Mouse (Mus musculus): ENCODE measurements around the gene Fignl2. TPM values are rescaled to one million over a fixed set of nuclear protein-coding genes. Genes with fewer than 3 reads are reported as not detected.
A peak's percentile ranks its signal among the peaks of the same experiment; 100 is the strongest.
"Not testable (repeated sequence)": the region's sequence is repeated elsewhere in the genome, so short reads cannot be mapped to it uniquely, and the experiment has no call there.

Gene Fignl2
- polyA plus RNA-seq (2015; fragmentation: Nextera tagmentation; extraction: Ambion mirVana), result 0.19 and 0.24 TPM in 2 replicates

DNA sequence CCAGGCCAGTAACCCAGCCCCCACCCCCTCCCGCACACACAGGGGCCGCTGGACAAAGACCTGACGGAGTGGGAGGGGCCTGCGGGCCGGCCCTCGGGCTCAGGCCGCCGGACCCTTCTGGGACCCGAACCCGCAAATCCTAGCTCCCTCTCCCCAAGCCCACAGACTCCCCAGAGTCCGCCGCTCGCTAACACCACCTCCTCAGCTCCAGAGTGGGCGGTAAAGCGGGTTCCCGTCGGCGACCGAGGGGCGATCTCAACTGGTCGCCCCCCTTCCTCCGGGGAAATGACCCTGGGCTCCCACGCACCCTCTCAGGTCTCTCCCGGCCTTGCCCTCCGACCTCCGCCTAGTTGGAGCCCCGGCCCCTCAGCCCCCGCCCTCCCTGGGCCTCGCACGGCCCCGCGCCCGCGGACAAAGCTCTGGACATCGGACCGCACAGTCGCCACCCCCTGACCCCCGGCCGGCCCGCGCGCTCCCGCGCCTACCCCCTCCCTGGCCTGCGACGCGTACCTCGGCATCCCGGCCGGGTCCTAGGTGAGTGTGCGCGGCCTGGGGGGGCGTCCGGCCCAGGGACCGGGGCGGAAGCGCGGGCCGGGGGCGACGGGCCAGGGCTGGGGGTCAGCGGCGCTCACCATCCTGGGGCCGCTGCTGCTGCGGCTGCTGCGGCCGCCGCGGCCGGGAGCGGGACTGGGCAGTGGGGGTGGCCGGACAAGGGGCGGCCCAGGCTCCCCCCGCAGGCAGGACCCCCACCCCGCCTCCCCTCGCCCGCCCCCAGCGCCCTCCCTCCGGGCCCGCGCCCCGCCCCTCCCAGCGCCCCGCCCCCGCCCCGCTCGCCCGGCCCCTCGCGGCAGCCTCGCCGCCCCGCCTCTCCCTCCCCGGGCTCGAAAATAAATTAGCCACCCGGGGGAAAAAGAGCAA is at the start of gene Fignl2:
Fignl2 (minus strand) TSS at position 755 of the 918 bp plus-strand sequence.
- Histone ChIP-seq H3K9me3 (no peaks in the 10 kb centered on the region), H3K4me1 (peaks cover 56% of the 10 kb centered on the region), H3K27ac (peak within 1 kb of the TSS; percentile 94), H3K4me3 (peak within 1 kb of the TSS; percentile 86), H3K36me3 (no peaks in the 10 kb centered on the region), H3K4me2 (peak within 1 kb of the TSS; percentile 86), H3K27me3 (peaks cover 6% of the 10 kb centered on the region; the same call in 1 of the 2 replicates), H3K9ac (peak within 1 kb of the TSS; percentile 84)
- under 1% methylated on average over 48 of the region's 96 CpGs for WGBS
- ATAC-seq (ENCODE audit: borderline replicate concordance, extremely low read depth, low FRiP score, low TSS enrichment), result peak; percentile 63

DNA sequence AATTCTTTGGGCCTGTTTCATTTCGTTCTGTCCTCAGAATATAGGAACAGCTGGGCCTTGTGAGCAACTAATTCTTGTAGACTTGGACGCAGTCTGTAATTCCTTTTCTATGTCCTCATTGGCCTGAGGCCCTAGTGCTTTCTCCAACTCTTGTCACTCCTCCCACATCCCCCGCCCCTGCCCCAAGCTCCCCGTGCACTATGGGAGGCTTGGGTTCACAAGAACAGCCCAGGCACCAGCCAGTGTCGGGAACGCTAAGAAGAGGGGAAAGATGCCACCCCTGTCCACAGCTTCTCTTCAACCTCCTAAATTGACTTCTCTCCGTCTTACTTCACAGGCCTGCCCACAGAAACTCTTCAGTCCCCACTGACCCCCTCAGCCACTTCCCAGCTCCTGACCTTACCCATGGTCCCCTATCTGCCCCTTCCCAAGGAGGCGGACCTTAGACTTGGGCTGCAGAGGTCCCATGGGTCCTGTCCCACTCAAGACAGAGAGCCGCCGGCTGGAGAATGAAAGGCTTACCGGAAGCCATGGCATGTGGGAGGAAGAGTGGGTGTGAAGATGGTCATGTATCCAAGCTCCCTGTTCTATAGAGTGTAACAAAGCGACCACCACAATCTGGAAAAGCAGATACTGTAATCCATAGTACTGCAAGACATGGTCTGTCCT is 48.6 kb upstream of the Fignl2 start:
- Histone ChIP-seq H3K36me3 (no peaks in the 10 kb centered on the region), H3K27me3 (peaks cover 14% of the 10 kb centered on the region; the same call in 1 of the 2 replicates), H3K4me3 (no peak overlapping the region), H3K27ac (peak overlapping the region; percentile 77), H3K4me1 (peaks cover 47% of the 10 kb centered on the region), H3K4me2 (no peak overlapping the region), H3K9ac (no peak overlapping the region), H3K9me3 (no peaks in the 10 kb centered on the region)
- ATAC-seq (ENCODE audit: borderline replicate concordance, extremely low read depth, low FRiP score, low TSS enrichment), result peak; percentile 58; the same call in 1 of the 2 replicates
- 62% methylated on average over 12 of the region's 12 CpGs for WGBS

DNA sequence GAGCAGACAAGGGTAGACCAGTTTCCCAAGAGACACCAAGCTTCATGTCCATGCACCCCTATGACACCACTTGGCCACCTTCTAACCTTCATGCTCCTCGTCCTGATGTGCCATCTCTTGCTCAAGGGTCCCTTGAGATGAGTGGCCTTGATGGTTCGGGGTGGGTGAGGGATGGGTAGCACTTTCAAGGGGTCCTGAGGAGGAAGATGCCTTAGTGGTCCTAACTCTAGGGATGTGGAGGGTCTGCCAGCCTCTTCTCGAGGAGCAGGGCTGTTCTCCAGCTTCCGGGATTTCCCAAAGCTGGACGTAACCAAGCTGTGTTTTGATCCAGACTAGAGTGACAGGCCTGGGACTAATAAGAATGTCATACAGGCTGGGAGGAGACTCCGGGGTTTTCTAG is 47.2 kb upstream of the Fignl2 start:
- Histone ChIP-seq H3K9ac (no peak overlapping the region), H3K4me1 (peaks cover 37% of the 10 kb centered on the region), H3K27ac (no peak overlapping the region), H3K4me3 (no peak overlapping the region), H3K27me3 (peaks cover 14% of the 10 kb centered on the region; the same call in 1 of the 2 replicates), H3K36me3 (no peaks in the 10 kb centered on the region), H3K4me2 (no peak overlapping the region), H3K9me3 (no peaks in the 10 kb centered on the region)
- ATAC-seq (ENCODE audit: borderline replicate concordance, extremely low read depth, low FRiP score, low TSS enrichment), result no peak
- WGBS, result 85% methylated on average over 6 of the region's 6 CpGs

DNA sequence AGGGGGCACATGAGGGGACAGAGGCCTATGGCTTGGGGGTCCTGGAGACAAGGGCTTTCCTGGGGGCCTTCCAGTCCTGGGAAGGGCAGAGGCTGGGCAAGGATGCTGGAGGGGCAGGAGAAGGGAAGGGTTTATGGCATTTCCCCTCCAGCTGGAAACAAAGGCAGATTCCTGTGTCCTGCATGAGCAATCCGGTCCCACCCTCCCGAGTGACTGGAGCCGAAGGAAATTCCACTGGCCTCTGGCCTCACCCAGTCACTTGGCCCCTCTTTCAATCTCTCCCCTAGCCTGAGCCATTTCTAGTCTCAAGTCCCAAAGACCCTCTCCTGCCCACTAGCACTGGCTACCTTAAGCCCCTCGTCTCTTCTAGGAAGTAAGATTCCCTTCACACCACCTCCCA is 44.8 kb upstream of the Fignl2 start:
- ATAC-seq (ENCODE audit: borderline replicate concordance, extremely low read depth, low FRiP score, low TSS enrichment), result no peak
- WGBS, result 50% methylated on average over 4 of the region's 4 CpGs

DNA sequence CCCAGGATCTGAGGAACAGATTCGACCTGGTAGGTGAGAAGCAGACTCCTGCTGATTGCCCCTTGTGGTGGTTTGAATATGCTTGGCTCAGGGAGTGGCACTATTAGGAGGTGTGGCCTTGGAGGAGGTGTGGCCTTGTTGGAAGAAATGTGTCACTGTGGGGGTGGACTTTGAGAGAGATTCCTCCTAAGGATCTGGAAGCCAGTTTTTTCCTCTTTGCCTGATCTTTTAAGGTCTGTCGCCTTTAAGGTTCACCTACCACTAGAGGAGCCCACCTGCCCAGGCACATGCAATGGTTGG is 43.9 kb upstream of the Fignl2 start:
- 0 out of 2 replicates have a peak overlapping the region, but pooled peaks have one; percentile 35 for H3K27ac ChIP-seq
- WGBS, result 19% methylated on average over 2 of the region's 2 CpGs

More for the DNA sequence above, 44.8 kb upstream of the Fignl2 start:
- Histone ChIP-seq H3K4me3 (no peak overlapping the region), H3K4me2 (no peak overlapping the region), H3K27me3 (no peaks in the 10 kb centered on the region), H3K4me1 (peaks cover 24% of the 10 kb centered on the region), H3K9ac (no peak overlapping the region), H3K36me3 (no peaks in the 10 kb centered on the region), H3K27ac (peak overlapping the region; percentile 68), H3K9me3 (no peaks in the 10 kb centered on the region)

DNA sequence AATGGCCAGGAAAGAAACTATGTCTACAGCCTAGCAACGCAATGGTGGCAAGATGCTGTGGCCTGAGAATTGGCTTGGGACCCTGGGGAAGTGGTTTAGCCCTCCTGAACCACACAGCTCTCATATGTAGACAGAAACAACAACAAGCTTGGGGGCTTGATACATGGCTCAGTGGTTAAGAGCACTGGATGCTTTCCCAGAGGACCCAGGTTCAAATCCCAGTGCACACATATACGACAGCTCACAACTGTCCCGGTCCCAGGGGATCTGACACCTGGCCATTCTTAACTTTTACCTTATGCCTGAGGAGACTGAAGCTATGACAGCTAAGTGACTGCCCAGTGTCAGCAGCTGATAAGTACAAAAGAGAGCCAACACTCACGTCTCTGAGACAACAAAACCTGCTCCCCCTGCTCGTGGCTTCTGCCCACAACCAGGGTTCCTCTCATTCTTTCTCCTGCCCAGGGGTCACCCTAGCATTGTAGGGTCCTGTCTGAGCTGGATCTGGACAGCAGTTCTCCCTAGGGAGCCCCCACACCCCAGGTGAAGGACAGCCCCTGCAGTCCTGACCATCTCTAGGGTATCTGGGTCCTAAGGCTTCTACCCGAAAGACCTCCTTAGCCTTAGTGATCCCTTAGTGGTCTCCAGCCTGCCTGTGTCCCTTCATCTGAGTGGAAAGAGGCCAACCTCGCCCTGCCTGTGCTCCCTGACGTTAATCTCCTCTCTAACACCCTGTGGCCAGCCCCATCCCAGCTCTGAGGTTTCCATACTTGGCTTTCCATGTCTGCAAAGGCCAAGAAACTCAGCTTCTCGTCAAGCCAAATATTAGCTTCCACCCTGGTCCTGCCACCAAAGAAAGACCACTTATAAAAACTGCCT is 43.3 kb upstream of the Fignl2 start:
- Histone ChIP-seq H3K36me3 (no peaks in the 10 kb centered on the region), H3K27ac (no peak overlapping the region), H3K9ac (no peak overlapping the region), H3K4me3 (no peak overlapping the region), H3K9me3 (no peaks in the 10 kb centered on the region), H3K27me3 (no peaks in the 10 kb centered on the region), H3K4me1 (peaks cover 13% of the 10 kb centered on the region), H3K4me2 (no peak overlapping the region)
- WGBS, result 62% methylated on average over 9 of the region's 9 CpGs
- no peak for ATAC-seq (ENCODE audit: borderline replicate concordance, extremely low read depth, low FRiP score, low TSS enrichment)

More for the DNA sequence above, 43.9 kb upstream of the Fignl2 start:
- no peak overlapping the region for H3K4me2 ChIP-seq
- no peak for ATAC-seq (ENCODE audit: borderline replicate concordance, extremely low read depth, low FRiP score, low TSS enrichment)
- no peak overlapping the region for H3K4me3 ChIP-seq
- H3K27me3 ChIP-seq, result no peaks in the 10 kb centered on the region
- H3K9ac ChIP-seq, result no peak overlapping the region
- peaks cover 18% of the 10 kb centered on the region for H3K4me1 ChIP-seq
- no peaks in the 10 kb centered on the region for H3K9me3 ChIP-seq
- no peaks in the 10 kb centered on the region for H3K36me3 ChIP-seq

DNA sequence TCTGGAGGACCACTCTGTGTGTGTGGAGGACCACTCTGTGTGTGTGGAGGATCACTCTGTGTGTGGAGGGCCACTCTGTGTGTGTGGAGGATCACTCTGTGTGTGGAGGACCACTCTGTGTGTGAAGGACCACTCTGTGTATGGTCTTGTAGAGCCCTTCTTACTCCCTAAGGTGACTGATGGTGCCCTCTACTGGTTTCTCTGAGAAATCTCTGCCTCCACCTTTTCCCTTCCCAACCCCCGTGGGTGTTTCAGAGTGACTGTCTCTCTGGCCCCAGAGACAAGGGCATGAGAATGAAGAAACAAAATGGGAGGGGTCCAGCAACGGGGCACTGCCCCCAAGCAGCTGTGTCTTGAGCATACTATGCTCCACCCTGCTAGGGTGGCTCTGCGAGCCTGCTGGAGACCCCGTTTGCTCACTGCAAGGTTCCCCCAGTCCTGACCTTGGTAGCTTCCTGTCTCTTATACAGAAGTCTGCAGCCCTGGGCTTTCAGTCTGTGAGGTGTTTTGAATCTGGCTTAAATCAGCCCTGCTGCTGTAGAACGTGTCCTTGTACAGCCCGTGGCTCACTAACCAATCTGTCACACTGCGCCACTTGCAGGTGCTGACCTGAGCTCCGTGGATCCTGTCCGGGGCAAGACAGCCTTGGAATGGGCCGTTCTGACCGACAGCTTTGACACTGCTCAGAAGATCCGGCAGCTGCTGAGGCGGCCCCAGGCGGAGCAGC is 40.2 kb upstream of the Fignl2 start:
- no peak overlapping the region for H3K4me2 ChIP-seq
- H3K9me3 ChIP-seq, result peaks cover 3% of the 10 kb centered on the region; the same call in 1 of the 2 replicates
- H3K36me3 ChIP-seq, result no peaks in the 10 kb centered on the region
- peaks cover 8% of the 10 kb centered on the region; the same call in 1 of the 2 replicates for H3K4me1 ChIP-seq
- H3K27ac ChIP-seq, result peak overlapping the region; percentile 42
- no peak for ATAC-seq (ENCODE audit: borderline replicate concordance, extremely low read depth, low FRiP score, low TSS enrichment)
- no peak overlapping the region for H3K9ac ChIP-seq
- WGBS, result 52% methylated on average over 14 of the region's 14 CpGs
- no peak overlapping the region for H3K4me3 ChIP-seq
- no peaks in the 10 kb centered on the region for H3K27me3 ChIP-seq

DNA sequence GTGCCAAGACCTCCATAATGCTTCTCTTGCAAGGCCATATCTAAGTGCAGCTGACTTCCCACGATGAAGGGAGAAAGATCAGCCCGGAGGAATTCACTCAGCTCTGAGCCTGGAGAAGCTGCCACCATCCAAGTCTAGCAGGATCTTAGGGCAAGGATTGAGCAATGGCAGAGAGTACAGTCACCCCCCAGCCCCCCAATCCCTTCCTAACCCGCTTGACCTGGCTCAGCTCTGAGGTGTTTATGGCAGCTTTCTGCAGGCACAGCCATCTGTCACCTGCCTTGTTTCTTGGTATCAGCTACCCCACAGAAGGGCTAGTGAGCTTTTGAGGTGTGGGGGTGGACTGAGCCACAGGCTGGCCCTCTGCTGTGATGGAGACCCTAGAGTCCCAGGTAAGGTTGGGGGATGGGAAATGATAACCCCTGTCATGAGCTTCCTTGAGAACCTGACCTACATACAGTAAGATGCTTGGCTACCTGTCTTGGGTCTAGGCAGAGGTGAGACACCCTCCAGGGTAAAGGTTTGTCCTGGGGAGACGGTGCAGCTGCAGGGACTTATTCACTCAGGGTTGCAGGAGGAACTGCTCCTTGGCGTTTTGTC is 37.2 kb upstream of the Fignl2 start, which contains the start of gene Ankrd33:
Ankrd33 (plus strand) TSS at position 245 of the 600 bp plus-strand sequence.
- Histone ChIP-seq H3K27me3 (no peaks in the 10 kb centered on the region; the same call in 1 of the 2 replicates), H3K4me2 (no peak within 1 kb of the TSS), H3K36me3 (no peaks in the 10 kb centered on the region), H3K4me1 (peaks cover 17% of the 10 kb centered on the region), H3K9me3 (peaks cover 3% of the 10 kb centered on the region; the same call in 1 of the 2 replicates), H3K4me3 (no peak within 1 kb of the TSS), H3K9ac (no peak within 1 kb of the TSS), H3K27ac (no peak within 1 kb of the TSS)
- ATAC-seq (ENCODE audit: borderline replicate concordance, extremely low read depth, low FRiP score, low TSS enrichment), result no peak
- 73% methylated on average over 5 of the region's 5 CpGs for WGBS

DNA sequence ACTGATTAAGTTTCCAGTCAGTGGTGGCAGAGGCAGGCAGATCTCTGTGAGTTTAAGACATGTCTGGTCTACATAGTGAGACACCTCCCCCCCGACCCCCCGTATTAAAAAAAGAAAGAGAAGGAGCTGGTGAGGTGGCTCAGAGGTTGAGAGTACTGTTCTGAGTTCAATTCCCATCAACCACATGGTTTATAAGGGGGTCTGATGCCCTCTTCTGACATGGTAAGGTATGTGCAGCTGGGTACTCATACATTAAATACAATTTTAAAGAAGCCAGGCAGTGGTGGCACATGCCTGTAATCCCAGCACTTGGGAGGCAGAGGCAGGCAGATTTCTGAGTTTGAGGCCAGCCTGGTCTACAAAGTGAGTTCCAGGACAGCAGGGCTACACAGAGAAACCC is 35.4 kb upstream of the Fignl2 start:
- not testable (repeated sequence) for H3K36me3 ChIP-seq; H3K9ac ChIP-seq; H3K27me3 ChIP-seq; ATAC-seq (ENCODE audit: borderline replicate concordance, extremely low read depth, low FRiP score, low TSS enrichment); H3K4me3 ChIP-seq; H3K4me2 ChIP-seq; H3K9me3 ChIP-seq
- Histone ChIP-seq H3K4me1 (peaks cover 12% of the 10 kb centered on the region; the same call in 1 of the 2 replicates), H3K27ac (peak overlapping the region; percentile 68)
- 87% methylated on average over 2 of the region's 2 CpGs for WGBS

DNA sequence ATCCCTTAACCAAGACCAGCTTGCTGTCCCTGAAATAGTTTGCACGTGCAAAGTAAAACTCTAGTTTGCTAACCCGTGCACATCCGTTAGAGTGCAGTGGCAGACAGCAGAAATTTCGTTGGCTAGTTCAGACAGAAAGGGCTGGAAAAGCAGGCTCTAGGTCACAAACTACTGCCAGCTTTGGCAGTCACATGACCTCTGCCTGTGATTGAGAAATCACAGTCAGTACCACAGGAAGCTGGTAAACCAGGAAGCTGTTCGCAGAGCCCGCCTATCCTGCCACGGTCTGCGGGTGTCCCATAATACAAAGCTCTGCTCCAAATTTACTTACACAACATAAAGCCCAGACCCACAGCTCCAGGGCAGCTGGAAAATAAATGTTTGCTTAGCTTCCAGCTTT is 34.8 kb upstream of the Fignl2 start:
- Histone ChIP-seq H3K36me3 (no peaks in the 10 kb centered on the region), H3K27me3 (no peaks in the 10 kb centered on the region; the same call in 1 of the 2 replicates), H3K9me3 (peaks cover 3% of the 10 kb centered on the region; the same call in 1 of the 2 replicates), H3K4me1 (peaks cover 12% of the 10 kb centered on the region; the same call in 1 of the 2 replicates), H3K4me3 (no peak overlapping the region), H3K27ac (peak overlapping the region; percentile 68), H3K9ac (no peak overlapping the region), H3K4me2 (peak overlapping the region; percentile 19; the same call in 1 of the 2 replicates)
- ATAC-seq (ENCODE audit: borderline replicate concordance, extremely low read depth, low FRiP score, low TSS enrichment), result peak; percentile 78; the same call in 1 of the 2 replicates
- 35% methylated on average over 8 of the region's 8 CpGs for WGBS

Measured in lung, embryonic 15.5 days (tissue).